Mouse (Mus musculus) thymus, adult 18-20 months (tissue): ENCODE data around the gene Wnt3a.
"Not testable (repeated sequence)": the region's sequence is repeated elsewhere in the genome, so short reads cannot be mapped to it uniquely, and the experiment has no call there.

ENCODE experiments used
- DNase-seq, 2 experiments: peaks; one replicate each; pipeline ENCODE4 v3.0.0; 2022; ENCODE audit warnings: mixed read lengths in 2 of 2

Wnt3a gene

GRCm38 (mm10) chr11:59307422-59308163 lies 17.0 kb upstream of the Wnt3a start:
- peak; percentile 25 to 28 for DNase-seq

GRCm38 (mm10) chr11:59306461-59307421 lies 16.2 kb upstream of the Wnt3a start, which contains the start of gene Wnt9a:
Gene Wnt9a (plus strand): TSS chr11:59306928.
- DNase-seq: no peak

GRCm38 (mm10) chr11:59305821-59306215 lies 15.3 kb upstream of the Wnt3a start:
- no peak for DNase-seq

- no peak for DNase-seq
Measured at GRCm38 (mm10) chr11:59305008-59305820, 14.7 kb upstream of the Wnt3a start.

GRCm38 (mm10) chr11:59302700-59303569 lies 12.4 kb upstream of the Wnt3a start:
- DNase-seq: peak; percentile 22 to 28

- DNase-seq: not testable (repeated sequence)
Measured at GRCm38 (mm10) chr11:59301053-59301452, 10.5 kb upstream of the Wnt3a start.

- DNase-seq: no peak
Measured at GRCm38 (mm10) chr11:59300185-59300584, 9.6 kb upstream of the Wnt3a start.

- no peak for DNase-seq
Measured at GRCm38 (mm10) chr11:59297941-59298340, 7.4 kb upstream of the Wnt3a start.

- peak in 1 of 2 experiments; percentile 17 for DNase-seq
Measured at GRCm38 (mm10) chr11:59293616-59294015, 3.1 kb upstream of the Wnt3a start.

GRCm38 (mm10) chr11:59289706-59290105 lies 846 bp downstream of the Wnt3a start:
- no peak for DNase-seq

- DNase-seq: no peak
Measured at GRCm38 (mm10) chr11:59284146-59284545, 6.4 kb downstream of the Wnt3a start.

- DNase-seq: no peak
Measured at GRCm38 (mm10) chr11:59282933-59283332, 7.6 kb downstream of the Wnt3a start.

- DNase-seq: no peak
Measured at GRCm38 (mm10) chr11:59282111-59282510, 8.4 kb downstream of the Wnt3a start.

- no peak for DNase-seq
Measured at GRCm38 (mm10) chr11:59278047-59278446, 12.5 kb downstream of the Wnt3a start.

- DNase-seq: no peak
Measured at GRCm38 (mm10) chr11:59276877-59277276, 13.7 kb downstream of the Wnt3a start.

GRCm38 (mm10) chr11:59274184-59274583 lies 16.4 kb downstream of the Wnt3a start:
- DNase-seq: no peak

- no peak for DNase-seq
Measured at GRCm38 (mm10) chr11:59266727-59267126, 23.8 kb downstream of the Wnt3a start.

GRCm38 (mm10) chr11:59265154-59265813 lies 25.3 kb downstream of the Wnt3a start:
- no peak for DNase-seq

- no peak for DNase-seq
Measured at GRCm38 (mm10) chr11:59264593-59264992, 26.0 kb downstream of the Wnt3a start.

- no peak for DNase-seq
Measured at GRCm38 (mm10) chr11:59263870-59264563, 26.5 kb downstream of the Wnt3a start.
